Mouse (Mus musculus) heart, embryonic 13.5 days (tissue): ENCODE measurements around the gene Mob1b. TPM values are rescaled to one million over a fixed set of nuclear protein-coding genes. Genes with fewer than 3 reads are reported as not detected.
A peak's percentile ranks its signal among the peaks of the same experiment; 100 is the strongest.
"Not testable (repeated sequence)": the region's sequence is repeated elsewhere in the genome, so short reads cannot be mapped to it uniquely, and the experiment has no call there.

ENCODE experiments used
- ATAC-seq: fragments of 200-750 bp; cut with Nextera tagmentation; 2 replicates; pipeline ENCODE4 v1.8.0; 2017; ENCODE audit warnings: moderate TSS enrichment; ENCODE audit not compliant: insufficient number of reproducible peaks, low FRiP score, low TSS enrichment; ENCODE audit errors: extremely low read depth
- H3K27ac ChIP-seq: fragments of 300-500 bp; sonication (generic); replicated peaks from 2 replicates; pipeline ENCODE4 v1.5.1; 2015; ENCODE audit warnings: moderate library complexity, mild to moderate bottlenecking, inconsistent platforms
- H3K27me3 ChIP-seq: fragments of 300-500 bp; sonication (generic); replicated peaks from 2 replicates; pipeline ENCODE4 v1.6.1; 2015; ENCODE audit warnings: mild to moderate bottlenecking, inconsistent platforms
- H3K36me3 ChIP-seq: fragments of 300-500 bp; sonication (generic); 2 replicates; pipeline ENCODE4 v1.6.1; 2015; ENCODE audit warnings: mild to moderate bottlenecking, inconsistent platforms
- H3K4me1 ChIP-seq: fragments of 300-500 bp; sonication (generic); 2 replicates; pipeline ENCODE4 v1.6.1; 2015; ENCODE audit warnings: inconsistent platforms
- H3K4me2 ChIP-seq: fragments of 300-500 bp; sonication (generic); 2 replicates; pipeline ENCODE4 v1.6.1; 2015; ENCODE audit warnings: inconsistent platforms, mild to moderate bottlenecking, moderate library complexity
- H3K4me3 ChIP-seq: fragments of 300-500 bp; sonication (generic); 2 replicates; pipeline ENCODE4 v1.5.1; 2015; ENCODE audit warnings: moderate library complexity, mild to moderate bottlenecking, inconsistent platforms
- H3K9ac ChIP-seq: fragments of 300-500 bp; sonication (generic); 2 replicates; pipeline ENCODE4 v1.6.1; 2015; ENCODE audit warnings: inconsistent platforms, mild to moderate bottlenecking, moderate library complexity
- H3K9me3 ChIP-seq: fragments of 300-500 bp; sonication (generic); 2 replicates; pipeline ENCODE4 v1.6.1; 2016; ENCODE audit warnings: inconsistent platforms
- WGBS: fragments of 180-500 bp; shearing (Covaris S2); methylation state at CpG from one replicate; pipeline ENCODE4 v1.1.7; 2015; ENCODE audit warnings: mixed read lengths; 5-methylcytosine and 5-hydroxymethylcytosine counted together
- polyA plus RNA-seq: library from polyadenylated mRNA; unstranded; fragments of >200 nt; fragmentation: Nextera tagmentation; extraction: Ambion mirVana; gene quantifications from 2 replicates; pipeline ENCODE4 v1.2.1, GENCODE M21; 2015

Mob1b gene
- polyA plus RNA-seq, 1 experiment from 2014 or later = 17.7 TPM

GRCm38 (mm10) chr5:88741065-88741464, 20.4 kb downstream of the Mob1b start:
- H3K9ac ChIP-seq, H3K9me3 ChIP-seq, H3K4me3 ChIP-seq, H3K4me1 ChIP-seq, H3K4me2 ChIP-seq, H3K27ac ChIP-seq, H3K27me3 ChIP-seq, ATAC-seq: not testable (repeated sequence)
- 96% methylated on average over 1 of the region's 1 CpGs for WGBS
- H3K36me3 ChIP-seq = peaks cover 44% of the 10 kb centered on the region

GRCm38 (mm10) chr5:88747774-88748173, 27.1 kb downstream of the Mob1b start:
- no peak for ATAC-seq
- Histone ChIP-seq H3K4me1 (no peaks in the 10 kb centered on the region), H3K4me2 (no peak overlapping the region), H3K36me3 (peaks cover 62% of the 10 kb centered on the region), H3K27ac (no peak overlapping the region), H3K9me3 (no peaks in the 10 kb centered on the region), H3K9ac (no peak overlapping the region), H3K4me3 (no peak overlapping the region), H3K27me3 (no peaks in the 10 kb centered on the region)
- 88% methylated on average over 1 of the region's 1 CpGs for WGBS

- H3K36me3 ChIP-seq = peaks cover 65% of the 10 kb centered on the region
- 72% methylated on average over 4 of the region's 4 CpGs for WGBS
- H3K9ac ChIP-seq = no peak overlapping the region
- no peaks in the 10 kb centered on the region for H3K4me1 ChIP-seq
- no peaks in the 10 kb centered on the region for H3K9me3 ChIP-seq
- no peak overlapping the region for H3K4me3 ChIP-seq
- no peak for ATAC-seq
- no peak overlapping the region for H3K4me2 ChIP-seq
- no peaks in the 10 kb centered on the region for H3K27me3 ChIP-seq
- H3K27ac ChIP-seq = no peak overlapping the region
Measured at GRCm38 (mm10) chr5:88753199-88753598, 32.5 kb downstream of the Mob1b start.

DNA sequence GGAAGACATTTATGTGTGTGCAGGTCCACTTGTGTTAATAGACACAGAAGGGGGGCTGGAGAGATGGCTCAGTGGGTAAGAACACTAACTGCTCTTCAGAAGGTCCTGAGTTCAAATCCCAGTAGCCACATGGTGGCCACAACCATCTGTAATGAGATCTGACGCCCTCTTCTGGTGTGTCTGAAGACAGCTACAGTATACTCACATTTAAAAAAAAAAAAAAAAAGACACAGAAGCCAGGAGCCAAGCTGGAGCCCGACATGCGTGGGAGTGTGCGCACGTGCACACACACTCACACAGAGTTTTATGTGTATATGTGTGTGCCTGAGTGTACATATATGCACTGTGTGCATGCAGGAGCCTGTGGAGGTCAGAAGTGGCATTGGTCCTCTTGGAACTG, 42.0 kb downstream of the Mob1b start:
- 84% methylated on average over 5 of the region's 5 CpGs for WGBS
- Histone ChIP-seq H3K36me3 (peaks cover 21% of the 10 kb centered on the region), H3K27me3 (no peaks in the 10 kb centered on the region), H3K4me1 (peaks cover 31% of the 10 kb centered on the region), H3K9ac (no peak overlapping the region), H3K9me3 (no peaks in the 10 kb centered on the region), H3K27ac (no peak overlapping the region), H3K4me3 (no peak overlapping the region), H3K4me2 (no peak overlapping the region)
- ATAC-seq = no peak

DNA sequence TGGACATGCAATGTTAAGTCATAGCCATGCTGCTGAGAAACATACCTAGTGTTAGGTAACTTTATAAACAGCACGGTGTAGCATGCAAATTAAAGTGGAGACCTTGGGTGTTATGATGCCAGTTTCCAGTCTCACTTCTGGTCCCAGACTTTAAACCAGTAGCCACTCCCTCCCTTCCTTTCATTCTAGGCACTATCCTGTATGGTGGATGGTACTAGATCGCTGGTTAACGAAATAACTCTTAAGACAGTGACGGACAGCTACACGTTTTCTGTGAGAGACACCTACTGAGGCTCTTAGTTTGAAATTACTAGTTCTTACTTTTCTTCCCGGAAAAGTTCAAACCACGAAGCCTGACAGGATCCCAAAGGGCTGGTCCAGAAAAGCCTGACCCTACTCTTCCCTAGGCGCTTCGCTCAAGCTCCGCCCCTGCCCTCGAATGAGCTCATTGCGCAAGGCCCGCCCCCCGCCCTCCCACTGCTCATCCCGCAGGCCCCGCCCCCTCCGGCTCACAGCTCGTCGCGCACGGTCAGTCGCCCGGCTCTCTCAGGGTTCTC, 43.9 kb downstream of the Mob1b start:
- Histone ChIP-seq H3K36me3 (peaks cover 15% of the 10 kb centered on the region), H3K9ac (peak overlapping the region; percentile 74), H3K9me3 (no peaks in the 10 kb centered on the region), H3K4me1 (peaks cover 31% of the 10 kb centered on the region), H3K4me2 (peak overlapping the region; percentile 79), H3K4me3 (peak overlapping the region; percentile 81), H3K27ac (peak overlapping the region; percentile 57), H3K27me3 (no peaks in the 10 kb centered on the region)
- ATAC-seq = 0 out of 2 replicates have a peak, but pooled peaks have one; percentile 3
- WGBS = 1% methylated on average over 21 of the region's 23 CpGs

GRCm38 (mm10) chr5:88764987-88765481, 44.4 kb downstream of the Mob1b start, which contains the start of gene Dck:
Gene Dck, plus strand, starts transcription at chr5:88764996.
- Histone ChIP-seq H3K27ac (peak within 1 kb of the TSS; percentile 91), H3K4me2 (peak within 1 kb of the TSS; percentile 79), H3K27me3 (no peaks in the 10 kb centered on the region), H3K4me1 (peaks cover 31% of the 10 kb centered on the region), H3K9ac (peak within 1 kb of the TSS; percentile 90), H3K4me3 (peak within 1 kb of the TSS; percentile 81), H3K36me3 (peaks cover 15% of the 10 kb centered on the region), H3K9me3 (no peaks in the 10 kb centered on the region)
- 1% methylated on average over 49 of the region's 51 CpGs for WGBS
- peak; percentile 100 for ATAC-seq

GRCm38 (mm10) chr5:88765587-88765986, 44.9 kb downstream of the Mob1b start:
- Histone ChIP-seq H3K9me3 (no peaks in the 10 kb centered on the region), H3K27ac (peak overlapping the region; percentile 91), H3K9ac (peak overlapping the region; percentile 90), H3K4me3 (peak overlapping the region; percentile 81), H3K4me2 (peak overlapping the region; percentile 79), H3K36me3 (peaks cover 21% of the 10 kb centered on the region), H3K27me3 (no peaks in the 10 kb centered on the region), H3K4me1 (peaks cover 31% of the 10 kb centered on the region)
- ATAC-seq = no peak
- WGBS = 14% methylated on average over 6 of the region's 6 CpGs

DNA sequence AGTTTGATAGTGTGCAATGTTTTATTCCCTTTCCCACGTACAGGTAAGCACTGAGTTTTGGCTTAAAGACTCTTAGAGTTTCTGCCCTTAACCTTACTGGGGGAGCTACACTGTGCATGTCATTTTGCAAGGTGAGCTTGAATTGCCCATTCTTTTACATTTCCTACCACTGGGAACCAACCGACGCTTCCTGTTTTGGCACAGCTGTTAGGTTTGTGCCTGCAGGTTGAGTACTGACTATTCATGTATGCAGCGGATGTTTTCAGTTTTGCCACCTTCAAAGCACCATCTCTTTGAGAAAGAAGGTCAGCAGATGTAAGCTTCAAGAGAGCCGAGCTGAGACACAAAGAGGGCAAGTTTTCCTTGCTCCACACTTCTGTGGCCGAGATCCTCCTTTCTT, 45.5 kb downstream of the Mob1b start:
- H3K9me3 ChIP-seq = no peaks in the 10 kb centered on the region
- H3K9ac ChIP-seq = peak overlapping the region; percentile 90; the same call in 1 of the 2 replicates
- H3K27ac ChIP-seq = no peak overlapping the region
- WGBS = 73% methylated on average over 6 of the region's 6 CpGs
- peak overlapping the region; percentile 79 for H3K4me2 ChIP-seq
- H3K36me3 ChIP-seq = peaks cover 24% of the 10 kb centered on the region
- H3K4me1 ChIP-seq = peaks cover 31% of the 10 kb centered on the region
- no peak for ATAC-seq
- H3K4me3 ChIP-seq = peak overlapping the region; percentile 81
- H3K27me3 ChIP-seq = no peaks in the 10 kb centered on the region

GRCm38 (mm10) chr5:88766863-88767262, 46.2 kb downstream of the Mob1b start:
- no peaks in the 10 kb centered on the region for H3K27me3 ChIP-seq
- no peak for ATAC-seq
- no peak overlapping the region for H3K9ac ChIP-seq
- peaks cover 31% of the 10 kb centered on the region for H3K4me1 ChIP-seq
- H3K36me3 ChIP-seq = peaks cover 32% of the 10 kb centered on the region
- H3K27ac ChIP-seq = no peak overlapping the region
- peak overlapping the region; percentile 79; the same call in 1 of the 2 replicates for H3K4me2 ChIP-seq
- peak overlapping the region; percentile 81 for H3K4me3 ChIP-seq
- WGBS = 91% methylated on average over 5 of the region's 5 CpGs
- no peaks in the 10 kb centered on the region for H3K9me3 ChIP-seq

GRCm38 (mm10) chr5:88768201-88768600, 47.5 kb downstream of the Mob1b start:
- peaks cover 40% of the 10 kb centered on the region for H3K36me3 ChIP-seq

DNA sequence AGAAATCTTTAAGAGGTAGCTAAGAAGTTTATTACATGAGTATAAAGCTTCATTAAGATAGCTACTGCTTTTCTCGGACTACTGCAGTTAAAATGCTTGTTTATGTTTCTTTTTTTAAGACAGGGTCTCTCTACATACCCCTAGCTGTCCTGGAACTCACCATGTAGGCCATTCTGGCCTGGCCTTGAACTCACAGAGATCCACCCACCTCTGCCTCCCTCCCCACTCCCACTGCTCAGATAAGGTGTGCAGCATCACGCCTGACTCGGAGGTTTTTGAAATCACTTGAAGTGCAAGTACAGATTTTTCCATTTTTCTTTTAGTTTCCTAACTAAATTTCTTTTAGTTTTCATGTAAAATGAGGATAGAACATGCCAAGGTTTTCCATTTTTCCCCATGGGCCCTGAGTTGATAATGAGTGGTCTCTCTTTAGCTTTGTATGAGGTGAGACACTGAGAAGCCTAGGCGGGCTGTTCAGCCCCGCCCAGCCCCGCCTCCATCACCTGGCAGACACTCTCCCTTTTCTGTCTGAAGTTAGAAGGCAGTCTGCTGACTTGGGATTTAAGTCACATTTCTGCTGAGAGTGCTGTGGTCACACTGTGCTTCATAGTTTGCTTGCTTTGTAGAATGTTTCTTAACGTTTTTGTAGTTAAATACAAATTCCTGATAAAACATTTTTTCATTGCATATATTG, 61.6 kb downstream of the Mob1b start:
- Histone ChIP-seq H3K4me3 (no peak overlapping the region), H3K27me3 (no peaks in the 10 kb centered on the region), H3K9ac (no peak overlapping the region), H3K27ac (no peak overlapping the region), H3K9me3 (no peaks in the 10 kb centered on the region), H3K4me1 (no peaks in the 10 kb centered on the region), H3K36me3 (peaks cover 72% of the 10 kb centered on the region), H3K4me2 (no peak overlapping the region)
- WGBS = 69% methylated on average over 7 of the region's 7 CpGs
- ATAC-seq = no peak

More at GRCm38 (mm10) chr5:88768201-88768600, 47.5 kb downstream of the Mob1b start:
- H3K4me2 ChIP-seq = 0 out of 2 replicates have a peak overlapping the region, but pooled peaks have one; percentile 79
- H3K4me1 ChIP-seq = peaks cover 31% of the 10 kb centered on the region
- ATAC-seq = no peak
- H3K4me3 ChIP-seq = no peak overlapping the region
- H3K9me3 ChIP-seq = no peaks in the 10 kb centered on the region
- H3K27ac ChIP-seq = no peak overlapping the region
- H3K27me3 ChIP-seq = no peaks in the 10 kb centered on the region
- H3K9ac ChIP-seq = no peak overlapping the region
- 70% methylated on average over 6 of the region's 6 CpGs for WGBS
